Mouse (Mus musculus) urinary bladder, postnatal 36 days (tissue): ENCODE measurements around the gene Fam25c.
"Not testable (repeated sequence)": the region's sequence is repeated elsewhere in the genome, so short reads cannot be mapped to it uniquely, and the experiment has no call there.

Experiments used
- DNase-seq, 2 experiments: peaks; one replicate each; pipeline ENCODE4 v3.0.0; 2022; ENCODE audit warnings: low spot score in 2 of 2, mixed read lengths in 1 of 2

Gene Fam25c

DNA sequence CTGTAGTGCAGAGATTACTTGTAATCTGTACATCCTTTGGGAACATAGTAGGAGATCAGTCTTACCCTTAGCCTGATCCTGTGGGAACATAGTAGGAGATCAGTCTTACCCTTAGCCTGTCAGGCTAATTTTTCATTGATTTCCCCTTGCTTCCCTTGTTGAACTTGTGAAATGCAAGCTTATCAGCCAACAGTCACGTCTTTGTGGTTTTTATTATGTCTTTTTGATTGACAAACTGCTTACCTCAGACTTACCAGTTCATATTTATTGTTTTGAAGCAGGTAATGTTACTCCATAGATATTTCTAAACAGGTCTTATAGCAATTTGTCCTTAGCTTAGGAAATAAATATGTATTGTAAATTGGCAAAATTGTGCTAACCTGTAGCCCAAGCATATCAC is 27.6 kb downstream of the Fam25c start:
- DNase-seq: no peak

DNA sequence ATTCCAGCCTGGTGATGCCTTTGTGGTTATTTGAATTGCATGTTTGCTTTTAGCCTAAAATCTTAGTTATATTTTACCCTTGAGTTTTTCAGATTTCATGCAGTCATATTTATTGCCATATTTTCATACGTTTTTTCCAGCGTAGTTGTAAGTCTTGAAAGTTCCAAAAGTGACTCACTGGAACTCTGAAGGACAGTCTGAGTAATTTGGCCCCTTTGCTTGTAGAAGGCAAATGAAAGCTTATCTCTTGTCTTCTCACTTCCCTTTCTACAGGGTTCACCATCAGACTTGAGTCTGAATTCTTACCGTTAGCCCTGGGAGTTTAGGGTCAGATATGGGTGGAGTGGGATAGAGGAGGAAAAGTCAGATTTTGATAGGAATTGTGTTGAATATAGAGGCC is 28.6 kb downstream of the Fam25c start:
- no peak for DNase-seq

DNA sequence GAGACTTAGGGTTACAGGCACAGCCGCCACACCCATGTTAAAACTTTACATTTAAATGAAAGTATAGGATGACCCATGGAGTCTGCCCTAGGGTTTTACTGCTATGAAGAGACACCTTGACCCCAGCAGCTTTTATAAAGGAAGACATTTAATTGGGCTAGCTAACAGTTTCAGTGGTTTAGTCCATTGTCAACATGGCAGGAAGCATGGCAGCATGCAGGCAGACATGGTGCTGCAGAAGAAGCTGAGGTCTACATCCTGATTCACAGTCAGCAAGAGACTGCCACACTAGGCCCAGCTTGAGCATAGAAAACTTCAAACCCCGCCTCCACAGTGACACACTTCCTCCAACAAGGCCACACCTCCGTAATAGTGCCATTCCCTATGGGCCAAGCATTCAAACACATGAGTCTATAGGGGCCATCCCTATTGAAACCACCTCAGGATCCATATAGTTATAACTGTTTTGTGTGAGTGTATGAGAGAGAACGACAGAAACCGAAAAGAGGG is 31.6 kb downstream of the Fam25c start:
- DNase-seq: no peak

DNA sequence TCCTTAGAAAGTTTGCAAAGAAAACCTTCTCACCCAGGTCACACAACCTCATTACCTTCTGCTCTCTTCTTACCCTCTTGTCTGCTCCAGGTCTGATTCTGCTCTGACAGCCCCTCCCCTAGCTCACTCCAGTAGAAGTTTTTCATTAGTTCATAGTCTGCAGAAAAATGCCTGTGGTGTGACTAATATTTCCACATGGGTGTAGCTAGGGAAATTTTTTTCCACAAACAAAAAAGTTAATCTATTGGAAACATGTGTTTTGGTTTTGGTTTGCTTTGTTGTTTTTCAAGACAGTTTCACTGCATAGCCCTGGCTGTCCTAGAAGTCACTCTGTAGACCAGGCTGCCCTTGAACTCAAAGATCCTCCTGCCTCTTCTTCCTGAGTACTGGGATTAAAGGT is 37.1 kb downstream of the Fam25c start:
- DNase-seq: no peak

DNA sequence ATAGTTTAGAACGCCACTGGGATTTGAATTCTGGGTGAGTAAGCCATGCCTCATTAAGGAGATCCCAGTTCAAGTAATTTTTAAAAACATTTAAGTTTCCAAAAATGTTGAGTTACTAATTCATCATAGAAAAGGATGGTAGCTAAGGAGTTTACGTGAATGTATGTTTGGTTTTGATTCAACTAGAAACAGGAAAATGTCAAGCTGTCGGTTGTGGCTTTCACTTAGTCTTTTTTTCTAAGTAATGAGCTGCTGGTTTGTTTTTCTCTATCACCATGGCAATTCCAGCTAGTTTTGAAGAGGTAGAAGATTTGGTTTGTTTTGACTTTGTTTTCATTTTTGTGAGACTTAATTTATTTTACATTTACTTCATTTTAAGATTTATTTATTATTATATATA is 37.8 kb downstream of the Fam25c start:
- no peak for DNase-seq

DNA sequence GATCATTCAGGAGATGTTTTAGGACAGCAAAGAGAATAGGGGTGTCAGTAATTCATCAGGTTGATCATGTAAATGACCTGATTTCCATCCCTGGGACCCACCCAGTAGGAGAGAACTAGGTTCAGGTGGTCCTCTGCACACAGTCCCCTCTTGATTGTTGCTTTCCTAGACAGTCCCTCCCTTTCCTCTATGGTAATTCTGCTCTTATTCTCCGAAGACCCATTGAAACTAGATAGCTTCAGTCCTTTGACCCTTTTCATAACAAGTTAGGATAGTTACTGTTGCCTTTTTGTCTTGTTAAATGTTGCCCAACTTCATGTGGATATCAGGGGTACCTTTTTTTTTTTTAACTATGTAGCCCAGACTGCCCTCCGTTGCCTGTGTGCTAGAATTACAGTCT is 38.9 kb downstream of the Fam25c start:
- no peak for DNase-seq

DNA sequence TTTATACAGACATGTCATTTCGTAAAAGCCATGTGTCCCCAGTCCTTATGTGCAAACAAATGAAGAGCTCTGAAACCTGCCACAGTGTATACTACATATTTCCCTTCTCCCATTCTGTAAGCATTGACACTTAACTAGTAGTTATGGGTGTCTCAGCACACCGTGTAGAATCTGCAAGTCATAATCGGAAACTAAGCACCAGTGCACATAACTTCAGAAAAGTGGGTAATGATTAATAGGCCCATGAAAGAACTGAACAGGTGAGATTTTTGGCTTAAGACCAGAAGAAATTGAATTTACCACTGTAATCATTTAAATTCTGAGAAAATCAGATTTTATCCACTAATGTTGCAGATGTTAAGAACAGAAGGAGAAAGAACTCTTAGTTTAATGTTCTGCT is 40.4 kb downstream of the Fam25c start:
- no peak for DNase-seq

DNA sequence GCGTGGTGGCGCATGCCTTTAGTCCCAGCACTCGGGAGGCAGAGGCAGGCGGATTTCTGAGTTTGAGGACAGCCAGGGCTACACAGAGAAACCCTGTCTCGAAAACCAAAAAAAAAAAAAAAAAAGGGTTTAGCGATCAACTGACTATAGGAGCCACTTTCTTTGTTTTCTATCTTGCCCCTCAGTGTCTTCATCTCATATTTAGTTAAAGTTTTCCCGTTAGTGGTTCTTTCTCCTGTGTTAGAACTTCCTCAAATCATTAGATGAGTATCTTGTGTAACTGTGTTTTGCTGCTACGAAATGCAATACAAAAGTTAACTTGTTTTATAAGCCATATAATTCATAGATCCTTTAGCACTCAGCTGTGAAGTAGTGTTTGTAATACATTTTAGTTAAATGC is 40.9 kb downstream of the Fam25c start:
- DNase-seq: not testable (repeated sequence)

DNA sequence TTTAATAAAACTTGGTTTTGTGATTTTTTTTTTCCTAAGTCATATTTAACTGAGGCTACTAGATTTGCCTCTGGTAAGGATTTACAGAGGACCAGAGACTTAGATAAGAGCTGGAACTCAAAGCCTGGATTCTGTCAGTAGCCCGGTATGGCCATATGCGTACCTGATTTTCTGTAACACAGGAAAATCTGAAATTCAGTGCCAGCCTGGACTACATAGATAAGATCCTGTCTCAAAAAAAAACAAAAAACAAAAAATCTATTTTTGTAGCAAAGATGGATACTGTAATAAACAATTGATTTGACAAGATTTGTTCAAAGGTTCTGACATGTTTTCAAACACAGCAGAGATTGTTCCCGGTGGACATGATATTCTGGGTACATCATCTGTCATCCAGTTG is 41.6 kb downstream of the Fam25c start:
- no peak for DNase-seq

DNA sequence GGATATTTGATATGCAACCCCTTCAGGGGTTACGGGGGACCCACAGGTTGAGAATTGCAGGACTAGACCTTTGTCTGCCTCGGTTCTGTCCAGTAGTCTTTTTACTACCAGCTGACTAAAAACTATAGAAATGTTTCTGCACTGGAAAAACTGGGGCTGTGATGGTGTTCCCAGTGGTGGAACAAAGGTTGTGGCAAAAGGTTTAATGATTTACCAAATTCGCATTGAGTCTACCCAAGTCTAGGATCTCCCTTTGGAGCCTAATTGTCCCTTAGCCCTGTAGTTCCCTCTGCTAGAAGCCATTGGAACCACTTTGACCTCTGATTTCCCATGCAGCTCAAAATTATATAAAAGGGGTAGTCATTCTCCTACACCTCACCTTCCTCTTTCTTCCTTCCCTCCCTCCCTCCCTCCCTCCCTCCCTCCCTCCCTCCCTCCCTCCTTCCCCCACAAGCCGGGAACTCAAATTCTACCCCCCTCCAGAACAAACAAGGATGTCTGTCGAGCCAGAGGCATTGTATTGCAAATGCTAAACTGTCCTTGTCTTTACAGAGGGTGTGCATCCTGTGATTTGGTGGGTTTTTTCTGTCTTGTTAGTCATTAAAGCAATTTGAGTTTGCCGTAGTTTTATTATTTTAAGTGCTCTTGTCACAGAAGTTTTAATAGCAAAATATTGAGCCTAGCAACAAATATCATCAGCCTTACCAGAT is 42.7 kb downstream of the Fam25c start:
- DNase-seq: no peak

DNA sequence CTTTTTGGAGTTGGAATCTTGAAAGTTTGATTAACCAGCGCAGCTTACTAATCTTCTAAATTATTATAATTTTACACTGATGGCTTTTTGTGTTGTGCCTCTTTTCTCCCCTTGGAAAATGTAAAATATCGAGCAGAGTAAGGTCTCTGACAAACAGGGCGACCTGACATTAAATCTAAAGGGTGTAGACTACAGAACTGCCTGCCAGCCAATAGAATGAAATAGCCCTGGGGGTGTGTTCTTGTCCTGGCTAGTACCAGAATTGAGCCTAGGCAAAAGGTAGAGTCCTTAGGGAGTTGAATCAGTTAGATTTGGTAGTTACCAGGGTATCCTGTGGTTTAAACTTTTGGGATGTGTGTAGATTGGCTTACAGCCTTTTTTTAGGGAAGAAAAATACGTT is 43.5 kb downstream of the Fam25c start:
- DNase-seq: no peak

DNA sequence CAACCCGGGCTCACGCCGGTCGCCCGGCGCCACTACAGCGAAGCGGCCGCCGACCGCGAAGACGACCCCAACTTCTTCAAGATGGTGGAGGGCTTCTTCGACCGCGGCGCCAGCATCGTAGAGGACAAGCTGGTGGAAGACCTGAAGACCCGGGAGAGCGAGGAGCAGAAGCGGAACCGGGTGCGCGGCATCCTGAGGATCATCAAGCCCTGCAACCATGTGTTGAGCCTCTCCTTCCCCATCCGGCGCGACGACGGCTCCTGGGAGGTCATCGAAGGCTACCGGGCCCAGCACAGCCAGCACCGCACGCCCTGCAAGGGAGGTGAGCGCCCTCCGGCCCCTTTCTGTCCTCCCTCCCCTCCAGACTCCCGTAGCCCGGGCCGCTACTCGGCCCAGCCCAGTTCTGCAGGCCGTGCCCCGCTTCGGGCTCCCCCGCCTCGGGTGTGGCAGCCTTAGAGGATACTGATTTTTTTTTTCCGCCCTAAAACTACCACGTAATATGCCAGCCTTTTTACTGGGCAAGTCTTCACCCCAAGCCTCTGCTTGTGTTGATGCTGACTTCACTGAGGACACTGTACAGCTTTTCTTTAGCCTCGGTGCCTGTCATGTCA is 44.1 kb downstream of the Fam25c start:
- peak; percentile 42 to 53 for DNase-seq

DNA sequence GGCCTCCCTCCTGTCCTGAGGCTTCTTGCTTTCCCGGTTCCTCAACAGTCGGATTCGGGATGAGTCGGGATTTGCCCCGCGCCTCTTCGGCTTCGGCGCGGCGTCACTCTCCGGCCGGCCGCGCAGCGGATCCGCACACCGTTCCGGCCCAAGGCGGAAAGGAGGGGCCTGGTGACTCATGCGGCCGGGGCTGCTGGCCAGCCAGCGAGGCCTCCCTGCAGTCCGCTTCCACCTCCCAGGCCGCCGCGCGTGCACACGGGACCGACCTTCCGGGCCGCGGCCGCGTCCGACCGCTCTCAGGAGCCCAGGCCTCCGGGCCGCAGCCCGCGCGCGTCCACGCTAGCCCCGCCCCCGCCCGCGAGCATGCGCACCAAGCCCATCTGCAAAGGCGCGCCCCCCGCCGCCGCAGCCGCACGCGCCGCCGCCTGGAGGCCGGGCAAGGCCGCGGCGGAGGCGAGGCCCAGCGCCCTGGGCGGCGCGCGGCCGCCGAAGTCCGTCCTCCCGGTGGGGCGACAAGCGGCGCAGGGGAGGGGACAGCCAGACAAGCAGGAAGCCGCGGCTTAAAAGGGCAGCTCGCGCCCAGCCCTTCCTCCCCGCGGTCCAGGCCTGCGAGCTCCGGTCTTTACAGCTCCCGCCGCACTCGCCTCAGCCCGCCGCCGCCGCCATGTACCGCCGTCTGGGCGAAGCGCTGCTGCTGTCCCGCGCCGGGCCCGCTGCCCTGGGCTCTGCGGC is 44.8 kb downstream of the Fam25c start, which contains the start of the genes Shld2 and Glud1:
Gene Shld2 (minus strand): TSS at position 260 of the 732 bp plus-strand sequence.
Gene Glud1 (plus strand): TSS at position 494 of the 732 bp plus-strand sequence.
- DNase-seq: peak; percentile 95 to 96

DNA sequence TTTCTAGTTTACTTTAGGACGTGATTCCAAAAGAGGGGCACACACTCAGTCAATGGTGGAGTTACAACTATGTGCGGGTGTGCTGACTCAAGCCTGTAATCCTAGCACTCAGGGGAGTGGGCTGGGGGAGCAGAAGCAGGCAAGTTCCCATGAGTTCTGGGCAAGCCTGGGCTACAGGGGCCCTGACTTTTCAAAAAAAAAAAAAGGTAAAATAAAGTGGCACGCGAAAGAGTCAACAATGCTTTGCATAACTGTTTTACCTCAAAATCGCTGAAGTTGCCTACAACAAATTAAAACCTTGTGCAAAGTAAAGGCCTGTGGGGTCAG is 45.4 kb downstream of the Fam25c start:
- DNase-seq: no peak

DNA sequence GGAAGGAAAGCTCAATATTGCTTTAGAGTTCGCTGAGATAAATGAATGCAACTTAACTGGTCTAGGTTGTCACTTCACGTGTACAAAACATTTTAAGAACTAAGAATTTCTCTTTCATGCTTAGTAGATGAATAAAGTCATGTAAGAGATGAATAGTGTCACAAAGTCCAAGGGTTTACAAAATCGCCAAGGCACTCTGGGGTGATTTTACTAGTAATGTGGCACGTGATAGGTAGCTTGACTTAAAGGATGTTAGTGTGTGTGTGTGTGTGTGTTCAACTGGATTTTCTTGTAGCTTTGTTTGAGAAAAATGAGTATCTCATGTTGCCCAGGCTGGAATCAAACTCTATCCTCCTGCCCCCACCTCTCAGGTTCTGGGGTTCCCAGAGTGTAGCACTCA is 46.0 kb downstream of the Fam25c start:
- DNase-seq: no peak

DNA sequence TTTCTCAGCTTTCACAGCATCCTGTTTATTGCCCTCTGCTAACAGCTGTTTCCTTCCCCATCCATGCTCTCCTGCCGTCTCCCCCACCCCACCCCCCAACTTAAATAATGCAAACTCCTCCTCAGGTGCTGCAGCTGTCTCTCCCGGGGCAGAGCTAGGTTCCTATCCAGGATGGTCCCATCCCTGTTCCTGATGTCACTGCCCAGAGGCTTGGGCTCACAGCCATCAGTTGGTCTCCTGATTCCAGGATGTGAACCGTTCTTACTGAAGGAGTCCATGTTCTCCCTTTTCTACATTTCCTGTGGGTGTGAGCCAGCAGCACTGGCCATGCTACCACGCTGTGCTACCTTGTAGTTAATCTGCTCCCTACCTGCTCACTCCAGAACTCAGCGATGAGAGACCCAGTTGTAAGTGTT is 52.0 kb downstream of the Fam25c start:
- no peak for DNase-seq

DNA sequence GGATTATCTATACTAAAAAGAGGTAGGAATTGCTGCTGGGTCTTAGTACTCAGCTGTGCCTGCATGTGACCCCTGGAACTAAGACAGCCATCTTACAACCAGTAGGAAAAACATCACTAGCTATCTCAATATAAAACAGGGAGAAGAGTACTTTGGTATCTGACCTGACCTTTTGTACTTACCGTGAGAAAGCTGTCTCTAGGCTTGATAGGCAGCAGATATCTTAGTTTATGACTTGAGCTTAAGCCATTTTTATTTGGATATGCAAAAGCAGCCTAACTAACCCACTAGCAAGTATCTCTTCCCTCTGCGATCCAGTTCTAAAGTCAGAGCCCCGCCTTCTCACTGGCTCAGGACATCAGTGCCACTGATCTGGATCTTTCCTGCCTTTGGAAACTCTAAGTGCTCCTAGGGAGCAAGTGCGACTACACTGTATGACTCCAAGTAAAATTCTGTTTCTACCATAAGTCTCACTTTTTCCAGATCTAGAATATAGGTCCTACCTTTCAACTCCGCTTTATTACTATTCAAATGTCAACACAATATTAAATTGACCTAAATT is 52.5 kb downstream of the Fam25c start:
- no peak for DNase-seq
